Mouse (Mus musculus) MEL (cell line): Measurements from ENCODE around the gene Elobl.

Source experiments
- CTCF ChIP-seq, 3 experiments: IDR thresholded peaks in 2 of 3; conservative IDR thresholded peaks in 1 of 3; 2 replicates each; pipeline ENCODE4 v1.5.1; 2011 to 2012; ENCODE audit warnings: low read length in 3 of 3, low read depth in 2 of 3, mild to moderate bottlenecking in 2 of 3, improper control_type of control experiment in 1 of 3, inconsistent platforms in 1 of 3, mixed read lengths in 1 of 3, moderate library complexity in 1 of 3; ENCODE audit not compliant: control insufficient read depth in 1 of 3, insufficient read depth in 1 of 3, poor library complexity in 1 of 3, severe bottlenecking in 1 of 3
- ELF1 ChIP-seq: IDR thresholded peaks from 2 replicates; pipeline ENCODE4 v1.6.1; 2014; ENCODE audit warnings: low read depth, mild to moderate bottlenecking, inconsistent platforms, low read length, improper control_type of control experiment, moderate library complexity
- EP300 ChIP-seq, 2 experiments: IDR thresholded peaks; 2 replicates each; pipeline ENCODE4 v1.6.1; 2011; ENCODE audit warnings: improper control_type of control experiment in 2 of 2, low read length in 2 of 2, low read depth in 1 of 2, mild to moderate bottlenecking in 1 of 2
- JUND ChIP-seq: IDR thresholded peaks from 2 replicates; pipeline ENCODE4 v1.6.1; 2011; ENCODE audit warnings: low read depth, mild to moderate bottlenecking, improper control_type of control experiment, low read length
- MAZ ChIP-seq: IDR thresholded peaks from 2 replicates; pipeline ENCODE4 v1.6.1; 2012; ENCODE audit warnings: low read depth, mild to moderate bottlenecking, inconsistent platforms, low read length, improper control_type of control experiment
- MXI1 ChIP-seq: IDR thresholded peaks from 2 replicates; pipeline ENCODE4 v1.6.1; 2011; ENCODE audit warnings: mild to moderate bottlenecking, low read depth, low read length, improper control_type of control experiment
- POLR2A ChIP-seq, 2 experiments: IDR thresholded peaks; 2 replicates each; pipeline ENCODE4 v1.6.1; 2011 to 2012; ENCODE audit warnings: low read length in 2 of 2, mild to moderate bottlenecking in 2 of 2, control low read depth in 1 of 2, improper control_type of control experiment in 1 of 2, low read depth in 1 of 2, moderate library complexity in 1 of 2; ENCODE audit not compliant: control insufficient read depth in 1 of 2, insufficient read depth in 1 of 2, poor library complexity in 1 of 2
- TAL1 ChIP-seq: IDR thresholded peaks from 2 replicates; pipeline ENCODE4 v1.6.1; 2012; ENCODE audit warnings: mild to moderate bottlenecking, inconsistent platforms, low read length, moderate library complexity, mixed read lengths
- USF1 ChIP-seq: IDR thresholded peaks from 2 replicates; pipeline ENCODE4 v1.6.1; 2014; ENCODE audit warnings: low read depth, mild to moderate bottlenecking, inconsistent platforms, low read length, improper control_type of control experiment, moderate library complexity
- ZC3H11A ChIP-seq: IDR thresholded peaks from 2 replicates; pipeline ENCODE4 v1.6.1; 2012; ENCODE audit warnings: low read depth, mild to moderate bottlenecking, inconsistent platforms, low read length, improper control_type of control experiment
- ZNF384 ChIP-seq: IDR thresholded peaks from 2 replicates; pipeline ENCODE4 v1.6.1; 2012; ENCODE audit warnings: low read depth, mild to moderate bottlenecking, inconsistent platforms, low read length, improper control_type of control experiment

GRCm38 (mm10) chr11:89012241-89012640 lies 45.5 kb upstream of the Elobl start:
- no peak for TF ChIP-seq POLR2A (IDR thresholded peaks at IDR 0.05; ENCODE audit: control insufficient read depth in 1 of 2, insufficient read depth in 1 of 2, low read depth in 1 of 2, low read length in 2 of 2, poor library complexity in 1 of 2)
- TF ChIP-seq TAL1 = no peak
- no peak for TF ChIP-seq CTCF (IDR thresholded peaks at IDR 0.05 in 2 of 3, conservative IDR thresholded peaks at IDR 0.05 in 1 of 3; ENCODE audit: control insufficient read depth in 1 of 3, insufficient read depth in 1 of 3, low read depth in 2 of 3, low read length in 3 of 3, poor library complexity in 1 of 3, severe bottlenecking in 1 of 3)
- TF ChIP-seq EP300 (IDR thresholded peaks at IDR 0.05; ENCODE audit: low read depth in 1 of 2, low read length in 2 of 2) = no peak
- TF ChIP-seq USF1 = no peak
- no peak for TF ChIP-seq MAZ
- TF ChIP-seq ELF1 = no peak
- TF ChIP-seq JUND = no peak
- TF ChIP-seq ZNF384 = no peak
- no peak for TF ChIP-seq ZC3H11A
- TF ChIP-seq MXI1 = no peak
